In genomic region chr15:85699862-85700501, GRCm38 (mm10) we compare ENCODE assay signal across 10 mouse cellular contexts. TPM values are rescaled to one million over a fixed set of nuclear protein-coding genes. Genes with fewer than 3 reads are reported as not detected.
DNase-seq lines count a peak whose midpoint lies in the region; ATAC-seq lines count a peak whose summit lies in the region.
"Had no signal": no experiment of that assay in that cellular context is flagged by ENCODE, and none has a peak within 500 bp of the region (broad histone marks: within the 10 kb centered on the region; RNA-seq: fewer than 3 reads in every experiment).

No protein-coding gene starts in this region.

- ATAC-seq in midbrain, embryonic 16.5 days = no peak
- ATAC-seq in midbrain, embryonic 13.5 days = no peak
- ATAC-seq in neural tube, embryonic 14.5 days (ENCODE audit: low read depth) = no peak
- ATAC-seq: Patski had no signal

- no peak overlapping the region for H3K4me3 ChIP-seq in midbrain, embryonic 16.5 days (ENCODE audit: low read depth, low read length)
- no peak overlapping the region for H3K4me3 ChIP-seq in midbrain, embryonic 13.5 days (replicated peaks)
- no peak overlapping the region for H3K4me3 ChIP-seq in neural tube, embryonic 14.5 days (ENCODE audit: low read depth, low read length)
- H3K4me3 ChIP-seq: limb, embryonic 12.5 days had no signal

- no peaks in the 10 kb centered on the region for H3K27me3 ChIP-seq in midbrain, embryonic 16.5 days (ENCODE audit: control insufficient read depth, insufficient read depth, low read depth, low read length)
- H3K27me3 ChIP-seq in midbrain, embryonic 13.5 days = peaks cover 4% of the 10 kb centered on the region; the same call in 1 of the 2 replicates
- no peaks in the 10 kb centered on the region for H3K27me3 ChIP-seq in neural tube, embryonic 14.5 days (ENCODE audit: control insufficient read depth, insufficient read depth, low read length)
- H3K27me3 ChIP-seq: Patski had no signal

- peak overlapping the region; percentile 56 for H3K27ac ChIP-seq in midbrain, embryonic 16.5 days (ENCODE audit: low read length)
- H3K27ac ChIP-seq in midbrain, embryonic 13.5 days = no peak overlapping the region; the same call in 1 of the 2 replicates
- H3K27ac ChIP-seq in neural tube, embryonic 14.5 days (ENCODE audit: low read depth, low read length) = peak overlapping the region; percentile 64
- H3K27ac ChIP-seq: limb, embryonic 12.5 days had no signal

- H3K36me3 ChIP-seq in midbrain, embryonic 16.5 days (ENCODE audit: control insufficient read depth, insufficient read depth, low read length) = peaks cover 39% of the 10 kb centered on the region
- H3K36me3 ChIP-seq in midbrain, embryonic 13.5 days = peaks cover 91% of the 10 kb centered on the region
- peaks cover 75% of the 10 kb centered on the region for H3K36me3 ChIP-seq in neural tube, embryonic 14.5 days (ENCODE audit: control insufficient read depth, insufficient read depth, low read length)

- WGBS in midbrain, embryonic 16.5 days = 87% methylated on average over 13 of the region's 13 CpGs
- WGBS in midbrain, embryonic 13.5 days = 96% methylated on average over 13 of the region's 13 CpGs
- WGBS in neural tube, embryonic 14.5 days = 94% methylated on average over 13 of the region's 13 CpGs

- H3K9me3 ChIP-seq in midbrain, embryonic 16.5 days (replicated peaks; ENCODE audit: control insufficient read depth, low read length, poor library complexity, severe bottlenecking) = no peaks in the 10 kb centered on the region
- no peaks in the 10 kb centered on the region for H3K9me3 ChIP-seq in midbrain, embryonic 13.5 days
- H3K9me3 ChIP-seq in neural tube, embryonic 14.5 days (ENCODE audit: control insufficient read depth, low read length) = no peaks in the 10 kb centered on the region
- H3K9me3 ChIP-seq: limb, embryonic 12.5 days had no signal

- H3K4me2 ChIP-seq in midbrain, embryonic 16.5 days (ENCODE audit: low read length) = no peak overlapping the region
- no peak overlapping the region for H3K4me2 ChIP-seq in midbrain, embryonic 13.5 days (replicated peaks)
- H3K4me2 ChIP-seq in neural tube, embryonic 14.5 days (ENCODE audit: low read depth, low read length) = no peak overlapping the region
- H3K4me2 ChIP-seq: limb, embryonic 12.5 days had no signal

- H3K4me1 ChIP-seq in midbrain, embryonic 16.5 days (ENCODE audit: control insufficient read depth, insufficient read depth, low read length) = no peaks in the 10 kb centered on the region; the same call in 1 of the 2 replicates
- peaks cover 15% of the 10 kb centered on the region for H3K4me1 ChIP-seq in midbrain, embryonic 13.5 days (replicated peaks)
- peaks cover 10% of the 10 kb centered on the region; the same call in 1 of the 2 replicates for H3K4me1 ChIP-seq in neural tube, embryonic 14.5 days (ENCODE audit: control insufficient read depth, insufficient read depth, low read length)

- peak; percentile 39 for DNase-seq in kidney, adult 18-20 months
- DNase-seq in kidney, postnatal 4 days = no peak
- DNase-seq in cerebellum, postnatal 25 days = peak; percentile 57 to 67
- DNase-seq in ovary, adult 18-20 months (ENCODE audit: low spot score) = no peak
- DNase-seq in natural killer cell, adult 2 months (ENCODE audit: low spot score in 2 of 2) = no peak

- no peak overlapping the region for H3K9ac ChIP-seq in midbrain, embryonic 16.5 days (ENCODE audit: low read depth, low read length)
- H3K9ac ChIP-seq in midbrain, embryonic 13.5 days (replicated peaks) = no peak overlapping the region
- H3K9ac ChIP-seq in neural tube, embryonic 14.5 days (replicated peaks; ENCODE audit: low read depth, low read length) = 0 out of 2 replicates have a peak overlapping the region, but pooled peaks have one; percentile 7
- H3K9ac ChIP-seq: limb, embryonic 12.5 days had no signal

RNA-seq across cellular contexts. Expression of gene Ppara, which starts 34.8 kb away (rescaled TPM):
- polyA plus RNA-seq in midbrain, embryonic 16.5 days (2015; fragmentation: Nextera tagmentation; extraction: Ambion mirVana) = 1.5 and 1.9 TPM in 2 replicates
- 0.54 and 0.96 TPM in 2 replicates for polyA plus RNA-seq in midbrain, embryonic 13.5 days (2015; fragmentation: Nextera tagmentation; extraction: Ambion mirVana)
- 0.75 and 1.3 TPM in 2 replicates for polyA plus RNA-seq in neural tube, embryonic 14.5 days (2014; fragmentation: Nextera tagmentation; extraction: Ambion mirVana)

Comparison
In these comparisons a context has a peak if more than half of its experiments do, and no peak if none do; other contexts are left out.
1. DNase-seq: peak in kidney, adult 18-20 months (single experiment) and cerebellum, postnatal 25 days (2 of 2); none in kidney, postnatal 4 days (0 of 2), ovary, adult 18-20 months (single experiment) and natural killer cell, adult 2 months (0 of 2).